Mouse (Mus musculus) testis, adult 2 months (tissue): ENCODE measurements around the gene Stac.

Experiments
- CTCF ChIP-seq: fragments of 200-500 bp; IDR thresholded peaks from 2 replicates; pipeline ENCODE4 v1.5.1; 2012; ENCODE audit warnings: low read depth, mild to moderate bottlenecking, inconsistent platforms, low read length, moderate library complexity; ENCODE audit not compliant: control insufficient read depth, insufficient read depth, insufficient replicate concordance
- POLR2A ChIP-seq: fragments of 200-500 bp; IDR thresholded peaks from 2 replicates; pipeline ENCODE4 v1.6.1; 2012; ENCODE audit warnings: low read depth, mild to moderate bottlenecking, inconsistent platforms, low read length, moderate library complexity; ENCODE audit not compliant: control insufficient read depth

- TF ChIP-seq CTCF, result no peak
- TF ChIP-seq POLR2A, result no peak
Measured at GRCm38 (mm10) chr9:111655066-111655465, 35.1 kb downstream of the Stac start.
